Mouse (Mus musculus) liver, embryonic 14.5 days (tissue): ENCODE results near the gene Ptp4a2. TPM values are rescaled to one million over a fixed set of nuclear protein-coding genes. Genes with fewer than 3 reads are reported as not detected.
A peak's percentile ranks its signal among the peaks of the same experiment; 100 is the strongest.
"Not testable (repeated sequence)": the region's sequence is repeated elsewhere in the genome, so short reads cannot be mapped to it uniquely, and the experiment has no call there.

Experiments used
- ATAC-seq: fragments of 200-750 bp; cut with Nextera tagmentation; 2 replicates; pipeline ENCODE4 v1.8.0; 2017; ENCODE audit warnings: moderate number of reproducible peaks, mild to moderate bottlenecking, moderate library complexity; ENCODE audit not compliant: insufficient read depth
- DNase-seq, 3 experiments: peaks; one replicate each; pipeline ENCODE4 v3.0.0-alpha.2; 2012 to 2013; ENCODE audit warnings: low read depth in 3 of 3, low spot score in 3 of 3
- H3K27ac ChIP-seq: fragments of 300-500 bp; sonication (generic); 2 replicates; pipeline ENCODE4 v1.5.1; 2014; ENCODE audit warnings: moderate library complexity, mild to moderate bottlenecking, control low read depth, inconsistent platforms
- H3K27me3 ChIP-seq: fragments of 300-500 bp; sonication (generic); 2 replicates; pipeline ENCODE4 v1.6.1; 2014; ENCODE audit warnings: mild to moderate bottlenecking, low read length, moderate library complexity; ENCODE audit not compliant: control insufficient read depth, insufficient read depth
- H3K36me3 ChIP-seq: fragments of 300-500 bp; sonication (generic); replicated peaks from 2 replicates; pipeline ENCODE4 v1.6.1; 2014; ENCODE audit warnings: low read depth; ENCODE audit not compliant: control insufficient read depth, insufficient read depth
- H3K4me1 ChIP-seq, 2 experiments: fragments of 200-500 bp in 1 of 2; fragments of 300-500 bp in 1 of 2; sonication (generic) in 1 of 2; replicated peaks; 2 replicates each; pipeline ENCODE4 v1.6.1; 2012 to 2014; ENCODE audit warnings: antibody characterized with exemption in 1 of 2, inconsistent platforms in 1 of 2, low read length in 1 of 2; ENCODE audit not compliant: control insufficient read depth in 2 of 2, insufficient read depth in 2 of 2
- H3K4me2 ChIP-seq: fragments of 300-500 bp; sonication (generic); 2 replicates; pipeline ENCODE4 v1.6.1; 2014; ENCODE audit warnings: low read depth, mild to moderate bottlenecking, control low read depth, moderate library complexity
- H3K4me3 ChIP-seq, 2 experiments: fragments of 200-500 bp in 1 of 2; fragments of 300-500 bp in 1 of 2; sonication (generic) in 1 of 2; 2 replicates each; pipeline ENCODE4 v1.5.1; 2012 to 2014; ENCODE audit warnings: low read depth in 2 of 2, low read length in 2 of 2, mild to moderate bottlenecking in 2 of 2, control low read depth in 1 of 2, inconsistent platforms in 1 of 2, moderate library complexity in 1 of 2; ENCODE audit not compliant: insufficient read depth in 1 of 2
- H3K9ac ChIP-seq: fragments of 300-500 bp; sonication (generic); replicated peaks from 2 replicates; pipeline ENCODE4 v1.6.1; 2014; ENCODE audit warnings: mild to moderate bottlenecking, control low read depth, moderate library complexity
- H3K9me3 ChIP-seq: fragments of 300-500 bp; sonication (generic); 2 replicates; pipeline ENCODE4 v1.6.1; 2016; ENCODE audit warnings: low read length, mixed read lengths; ENCODE audit not compliant: control insufficient read depth
- CTCF ChIP-seq: IDR thresholded peaks from 2 replicates; pipeline ENCODE4 v1.5.1; 2016; ENCODE audit warnings: antibody characterized with exemption, low read depth, control low read depth
- EP300 ChIP-seq: IDR thresholded peaks from 2 replicates; pipeline ENCODE4 v1.6.1; 2016; ENCODE audit warnings: antibody characterized with exemption, low read depth
- WGBS: fragments of 180-500 bp; shearing (Covaris S2); extraction: QIAGEN DNeasy Blood & Tissue Kit; methylation state at CpG from one replicate; pipeline ENCODE4 v1.1.7; 2014; ENCODE audit not compliant: insufficient replicate concordance; 5-methylcytosine and 5-hydroxymethylcytosine counted together
- polyA plus RNA-seq, 2 experiments: library from polyadenylated mRNA; depleted of rRNA in 1 of 2; stranded (reverse) in 1 of 2; unstranded in 1 of 2; fragments of >200 nt; fragmentation: Nextera tagmentation in 1 of 2; extraction: Ambion mirVana in 1 of 2; gene quantifications; 2 replicates each; pipeline versions ENCODE4 v1.2.1 to v1.2.3; 2012 to 2014

Ptp4a2 gene
- polyA plus RNA-seq, 2 experiments: 42.2 to 150 TPM

DNA sequence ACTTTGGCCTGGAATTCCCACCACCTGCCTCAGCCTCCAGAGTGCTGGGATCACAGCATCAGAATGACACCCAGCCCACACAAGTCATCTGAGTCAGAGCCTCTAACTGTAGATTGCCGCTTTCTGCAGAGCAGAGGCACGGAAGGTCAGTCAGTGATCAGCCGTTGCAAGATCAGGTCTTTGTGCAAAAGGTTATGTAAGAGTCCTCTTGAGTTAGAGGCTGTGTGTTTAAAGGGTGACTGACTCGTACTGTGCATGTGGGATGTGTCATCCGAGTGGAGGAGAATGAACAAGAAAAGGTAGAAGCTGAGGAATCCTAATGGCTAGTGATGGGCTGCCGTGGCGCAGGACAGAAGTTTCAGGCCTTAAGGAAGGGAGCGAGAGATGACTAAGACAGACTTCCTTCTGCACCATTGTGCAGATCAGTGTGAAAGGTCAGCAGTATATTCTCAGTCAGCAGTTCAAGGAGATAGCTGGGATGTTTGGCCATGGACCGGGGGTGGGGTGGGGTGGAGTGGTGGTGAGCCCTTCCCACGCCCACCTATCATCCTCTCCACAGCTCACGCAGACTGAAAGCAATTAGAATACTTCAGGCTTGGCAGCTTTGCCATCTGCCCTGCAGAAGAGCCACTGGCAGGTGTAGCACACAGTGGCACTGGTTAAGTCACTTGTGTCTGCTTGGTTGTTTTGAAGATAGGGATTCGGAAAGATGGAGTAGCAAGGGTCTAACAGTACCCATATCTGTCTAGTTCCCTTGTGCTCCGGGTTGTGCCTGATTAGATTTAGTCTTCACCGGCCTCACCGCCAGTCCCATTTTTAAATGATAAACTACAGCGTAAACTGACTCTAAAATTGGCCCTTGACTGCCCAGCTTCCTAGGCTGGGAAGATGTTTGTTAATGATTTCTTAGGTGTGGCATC, 44.3 kb downstream of the Ptp4a2 start:
- H3K4me1 ChIP-seq: peaks cover 5 to 19% of the 10 kb centered on the region in 2 experiments
- no peak overlapping the region for H3K4me3 ChIP-seq
- no peak for DNase-seq
- no peak for TF ChIP-seq CTCF
- peak; percentile 67 for TF ChIP-seq EP300
- H3K9me3 ChIP-seq: no peaks in the 10 kb centered on the region
- H3K36me3 ChIP-seq: peaks cover 3% of the 10 kb centered on the region
- H3K27me3 ChIP-seq: no peaks in the 10 kb centered on the region
- ATAC-seq: peak; percentile 85
- WGBS: 36% methylated on average over 16 of the region's 16 CpGs
- no peak overlapping the region for H3K27ac ChIP-seq
- H3K4me2 ChIP-seq: peak overlapping the region; percentile 6
- H3K9ac ChIP-seq: no peak overlapping the region

DNA sequence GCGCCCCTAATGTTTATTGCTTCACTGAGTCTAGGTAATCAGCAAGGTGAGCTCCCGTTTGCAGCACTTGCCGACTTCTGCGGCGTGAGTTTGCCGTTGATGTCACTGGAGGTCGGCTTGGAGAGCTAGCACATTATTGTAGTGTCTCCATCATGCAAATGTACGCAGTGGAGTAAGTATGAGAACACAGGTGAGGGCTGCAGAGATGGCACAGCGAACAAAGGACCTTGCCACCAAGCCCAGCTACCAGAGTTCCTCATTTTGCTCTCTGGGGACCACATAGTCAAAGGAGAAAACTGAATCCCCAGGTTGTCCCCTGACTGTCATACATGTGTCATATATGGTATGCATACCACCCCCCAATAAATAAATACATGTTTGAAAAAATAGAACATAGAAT, 49.4 kb downstream of the Ptp4a2 start:
- H3K4me2 ChIP-seq: no peak overlapping the region
- H3K36me3 ChIP-seq: no peaks in the 10 kb centered on the region
- no peak overlapping the region for H3K4me3 ChIP-seq
- ATAC-seq (no peak), DNase-seq (no peak)
- H3K9me3 ChIP-seq: no peaks in the 10 kb centered on the region
- TF ChIP-seq CTCF (no peak), EP300 (no peak)
- no peak overlapping the region for H3K27ac ChIP-seq
- peaks cover 2 to 5% of the 10 kb centered on the region in 2 experiments for H3K4me1 ChIP-seq
- H3K9ac ChIP-seq: no peak overlapping the region
- 78% methylated on average over 9 of the region's 9 CpGs for WGBS
- no peaks in the 10 kb centered on the region for H3K27me3 ChIP-seq

DNA sequence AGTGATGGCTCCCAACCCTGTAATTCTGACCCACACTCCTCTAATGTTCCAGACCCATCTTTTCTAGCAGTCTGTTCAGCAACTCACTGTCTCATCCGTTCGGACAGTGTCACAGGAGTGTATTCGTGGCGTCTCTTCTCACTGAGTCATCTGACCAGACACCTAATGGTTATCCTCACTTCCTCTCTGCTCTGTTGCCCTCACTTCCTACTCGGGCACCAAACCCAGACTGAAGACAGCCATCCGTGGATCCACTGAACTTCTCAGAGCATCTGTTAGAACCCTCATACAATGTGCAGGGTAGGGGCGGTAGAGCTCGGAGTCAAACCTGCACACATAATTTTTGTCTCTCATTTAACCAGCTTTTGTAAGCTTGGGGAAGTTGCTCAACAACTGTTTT, 50.4 kb downstream of the Ptp4a2 start:
- Histone ChIP-seq H3K9ac (no peak overlapping the region), H3K4me2 (no peak overlapping the region), H3K9me3 (no peaks in the 10 kb centered on the region), H3K27me3 (no peaks in the 10 kb centered on the region), H3K36me3 (no peaks in the 10 kb centered on the region), H3K27ac (no peak overlapping the region), H3K4me1 (no peaks in the 10 kb centered on the region), H3K4me3 (no peak overlapping the region)
- DNase-seq (no peak), ATAC-seq (no peak)
- WGBS: 33% methylated on average over 8 of the region's 8 CpGs
- no peak for TF ChIP-seq EP300
- no peak for TF ChIP-seq CTCF

DNA sequence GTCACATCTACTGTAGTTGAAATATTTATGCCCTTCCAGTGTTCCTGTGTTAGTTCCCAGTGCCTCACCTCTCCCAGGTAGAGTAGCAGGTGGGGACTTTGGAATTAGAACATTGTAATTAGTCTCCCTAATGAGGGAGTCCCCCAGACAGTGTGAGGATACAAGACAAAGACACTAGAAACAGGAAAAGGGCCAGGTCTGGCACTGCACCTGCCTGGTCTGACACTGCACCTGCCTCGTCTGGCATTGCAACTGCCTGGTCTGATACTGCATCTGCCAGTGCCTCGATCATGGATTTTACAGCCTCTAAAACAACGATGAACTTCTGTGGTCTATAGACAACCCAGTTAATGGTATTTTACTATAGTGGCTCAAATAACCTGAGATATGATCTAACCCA, 51.3 kb downstream of the Ptp4a2 start:
- Histone ChIP-seq H3K27ac (no peak overlapping the region), H3K36me3 (no peaks in the 10 kb centered on the region), H3K27me3 (no peaks in the 10 kb centered on the region), H3K9me3 (no peaks in the 10 kb centered on the region), H3K9ac (no peak overlapping the region), H3K4me2 (no peak overlapping the region), H3K4me1 (no peaks in the 10 kb centered on the region), H3K4me3 (no peak overlapping the region)
- DNase-seq (no peak), ATAC-seq (no peak)
- TF ChIP-seq EP300: no peak
- no peak for TF ChIP-seq CTCF
- WGBS: 75% methylated on average over 3 of the region's 3 CpGs

DNA sequence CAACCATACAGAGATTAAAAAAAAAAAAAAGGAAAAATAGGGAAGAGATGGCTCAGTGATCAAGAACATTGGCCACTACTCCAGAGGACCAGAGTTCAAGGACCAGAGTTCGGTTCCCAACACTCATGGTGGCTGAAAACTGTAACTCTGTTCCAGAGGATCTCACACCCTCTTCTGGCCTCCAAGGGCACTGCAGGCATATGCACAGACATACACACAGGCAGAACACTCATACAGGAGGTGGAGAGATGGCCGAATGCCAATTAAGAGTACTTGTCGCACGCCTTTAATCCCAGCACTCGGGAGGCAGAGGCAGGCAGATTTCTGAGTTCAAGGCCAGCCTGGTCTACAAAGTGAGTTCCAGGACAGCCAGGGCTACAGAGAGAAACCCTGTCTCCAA, 55.2 kb downstream of the Ptp4a2 start:
- H3K9ac ChIP-seq, H3K27me3 ChIP-seq, ATAC-seq, H3K4me3 ChIP-seq, H3K36me3 ChIP-seq, DNase-seq, H3K9me3 ChIP-seq, H3K27ac ChIP-seq, H3K4me1 ChIP-seq, H3K4me2 ChIP-seq: not testable (repeated sequence)
- 0 out of 2 replicates have a peak, but pooled peaks have one; percentile 42 for TF ChIP-seq CTCF
- WGBS: 87% methylated on average over 5 of the region's 5 CpGs
